Mouse (Mus musculus) kidney, adult 18-20 months (tissue): Measurements from ENCODE around the gene E2f8.

Experiments
- DNase-seq: peaks from one replicate; pipeline ENCODE4 v3.0.0; 2021

The E2f8 gene

DNA sequence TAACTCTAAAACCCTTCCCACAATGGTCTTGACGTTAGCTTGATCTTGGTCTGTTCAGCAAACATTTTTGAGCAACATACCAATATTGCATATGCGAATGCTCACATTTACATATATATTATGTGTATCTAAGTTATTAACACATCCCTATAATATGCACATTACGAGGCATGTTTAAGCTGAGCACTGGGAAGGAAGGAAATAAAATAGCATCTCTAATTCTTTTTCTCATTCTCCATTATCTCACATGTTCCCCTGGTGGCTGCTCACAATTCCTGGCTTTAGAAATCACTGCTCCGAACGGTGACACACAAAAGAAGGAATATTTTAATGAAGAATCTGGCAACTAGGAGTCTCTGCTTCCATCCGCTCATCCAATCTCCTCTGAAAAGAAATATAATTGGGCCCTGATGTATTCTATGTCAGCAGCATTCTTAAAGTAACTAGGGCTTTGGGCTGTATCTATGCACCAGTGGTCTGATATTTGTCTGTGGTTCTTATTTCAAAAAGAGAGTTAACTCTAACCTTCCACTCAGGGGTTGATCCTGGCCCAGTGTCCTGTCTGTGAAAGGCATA, 29.8 kb downstream of the E2f8 start:
- DNase-seq: no peak

DNA sequence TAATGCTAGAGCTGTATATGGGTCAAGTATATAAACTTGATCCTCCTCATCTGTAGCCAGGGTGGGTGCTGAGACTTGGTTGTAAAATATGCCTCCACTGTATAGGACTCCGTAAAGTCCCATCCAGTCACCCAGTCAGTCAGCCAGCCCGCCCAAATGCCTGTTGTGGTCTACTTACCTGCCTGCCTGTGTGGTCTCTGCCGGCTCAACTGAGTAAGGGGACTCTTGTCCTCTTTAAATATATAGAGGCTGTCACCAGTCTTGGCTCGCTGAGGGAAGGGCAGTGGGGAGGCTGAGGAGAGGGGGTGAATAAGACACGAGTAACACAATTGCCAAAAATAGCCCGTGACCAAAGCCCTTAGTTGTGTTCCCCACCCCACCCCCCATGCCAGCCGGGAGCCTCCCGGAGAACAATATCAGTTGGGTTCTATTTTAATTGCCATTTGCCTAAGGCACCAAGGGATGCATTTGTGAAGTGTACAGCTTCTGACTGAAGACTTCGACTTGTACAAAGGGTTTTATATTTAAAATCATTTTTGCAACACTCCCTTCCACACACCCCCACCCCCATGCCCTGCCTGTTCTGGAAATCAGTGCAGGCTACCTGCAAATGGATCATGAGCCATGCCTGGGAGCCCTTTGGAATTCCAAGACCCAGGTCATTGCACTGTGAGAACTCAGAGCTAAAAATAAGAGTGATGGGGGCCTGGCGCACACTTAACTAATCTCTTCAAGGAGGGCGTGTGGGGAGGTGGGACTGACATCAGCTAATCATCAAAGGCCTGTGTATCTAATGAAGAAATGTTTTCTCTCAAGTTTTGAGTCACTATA, 33.4 kb downstream of the E2f8 start, which contains the start of gene Csrp3:
TSS of gene Csrp3 (minus strand) at position 214 of the 831 bp plus-strand sequence.
- DNase-seq: no peak

DNA sequence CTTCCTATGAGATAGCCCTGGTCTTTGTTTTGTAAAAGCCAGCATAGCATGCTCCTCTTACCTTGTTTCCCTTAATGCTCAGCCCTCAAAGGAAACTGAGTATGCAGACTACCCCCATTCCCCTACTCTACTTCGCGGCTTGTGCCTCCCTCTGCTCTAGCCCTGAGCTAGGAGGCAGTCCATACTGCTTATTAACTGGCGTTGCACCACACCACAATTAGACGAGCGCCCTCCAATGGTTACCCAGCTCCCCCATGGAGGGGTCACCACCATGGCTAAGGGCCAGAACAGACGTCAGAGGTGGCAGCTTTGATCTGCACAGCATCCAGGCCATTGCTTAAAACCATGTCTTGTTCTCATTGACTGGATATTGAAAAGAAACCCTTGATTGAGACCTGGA, 34.6 kb downstream of the E2f8 start:
- DNase-seq: no peak

DNA sequence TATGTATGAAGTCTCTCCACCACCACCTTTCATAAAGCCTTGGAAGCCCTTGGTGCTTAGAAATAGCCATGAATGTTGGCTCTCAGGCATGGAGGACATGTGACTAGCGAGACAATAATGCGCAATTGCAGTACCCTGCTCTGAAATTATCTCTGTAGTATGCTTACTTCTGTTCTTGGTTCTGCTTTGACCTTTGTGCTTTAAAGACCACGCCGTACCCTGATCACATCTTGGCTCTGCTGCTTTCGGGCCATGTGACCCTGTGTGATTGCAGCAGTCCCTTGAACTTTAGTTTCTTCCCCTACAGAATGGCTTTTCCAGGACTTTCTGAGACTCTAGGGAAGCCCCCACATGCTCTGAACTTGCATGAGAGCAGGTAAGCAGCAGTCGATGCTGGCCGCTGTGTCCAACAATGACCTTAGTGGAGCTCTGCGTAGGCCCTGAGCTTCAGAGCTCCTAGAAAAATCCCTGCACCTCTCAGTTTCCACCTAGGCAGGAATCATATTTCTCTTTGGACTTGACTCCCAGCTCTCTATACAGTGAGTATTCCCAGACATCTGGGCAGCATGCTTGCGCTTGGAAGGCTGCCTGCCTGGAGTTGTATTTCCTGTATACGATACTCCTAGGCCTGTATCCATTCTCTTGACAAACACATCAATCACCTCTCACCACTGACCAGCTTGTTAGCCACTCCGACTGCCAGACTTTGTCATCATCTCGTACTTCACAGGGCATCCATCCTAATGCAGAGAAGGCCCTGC, 36.0 kb downstream of the E2f8 start:
- no peak for DNase-seq

DNA sequence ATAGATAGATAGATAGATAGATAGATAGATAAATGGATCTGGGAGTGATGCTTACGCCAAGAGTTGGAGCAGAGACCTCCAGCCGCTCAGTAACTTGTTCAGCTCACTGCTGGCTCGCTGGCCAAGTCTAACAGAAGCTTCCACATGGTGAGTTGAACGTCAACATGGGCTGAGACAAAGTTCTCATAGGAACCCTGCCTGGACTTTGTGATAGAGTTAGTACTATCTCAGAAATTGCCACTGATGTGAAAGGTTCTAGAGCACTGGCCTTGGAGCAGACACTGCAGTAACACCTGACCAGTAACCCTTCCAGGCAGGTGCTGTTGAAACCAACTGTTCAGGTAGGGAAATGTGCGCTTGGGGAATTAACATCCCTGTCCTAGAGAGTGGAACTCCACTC, 37.9 kb downstream of the E2f8 start:
- DNase-seq: no peak

DNA sequence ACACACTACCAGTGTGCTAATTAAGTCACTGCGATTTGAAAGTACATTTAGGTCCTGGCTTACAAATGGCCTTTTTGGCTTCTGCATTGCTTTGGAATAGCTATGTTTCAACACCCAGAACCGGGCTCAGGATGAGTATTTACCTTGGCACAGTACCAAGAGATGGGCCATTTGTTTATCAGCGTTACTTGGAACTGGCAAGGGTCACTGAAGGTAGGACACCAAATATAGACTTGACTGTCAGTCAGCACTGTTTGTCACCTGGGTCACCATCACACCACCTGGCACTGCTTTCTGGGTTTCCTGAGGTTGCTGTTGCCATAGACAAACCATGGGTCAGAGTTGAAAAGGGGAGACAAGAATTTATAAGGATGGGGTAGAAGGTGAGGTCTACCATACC, 39.0 kb downstream of the E2f8 start:
- DNase-seq: no peak

DNA sequence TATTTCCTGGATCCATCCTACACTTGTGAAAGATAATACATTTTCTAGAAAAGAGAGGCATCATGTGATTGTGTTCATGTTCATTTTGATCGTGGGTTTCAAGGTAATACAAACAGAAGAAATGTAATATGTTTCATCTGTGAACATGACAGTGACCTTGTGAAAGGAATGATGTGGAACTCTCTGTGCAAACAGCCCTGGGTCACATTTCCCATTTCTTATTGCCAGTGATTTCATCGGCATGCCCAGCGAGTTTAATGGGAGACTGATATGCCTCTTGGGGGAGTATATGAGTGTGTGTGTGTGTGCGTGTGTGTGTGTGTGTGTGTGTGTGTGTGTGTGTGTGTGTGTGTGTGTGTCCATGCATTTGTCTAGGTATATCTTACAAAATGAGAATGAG, 39.9 kb downstream of the E2f8 start:
- DNase-seq: no peak

DNA sequence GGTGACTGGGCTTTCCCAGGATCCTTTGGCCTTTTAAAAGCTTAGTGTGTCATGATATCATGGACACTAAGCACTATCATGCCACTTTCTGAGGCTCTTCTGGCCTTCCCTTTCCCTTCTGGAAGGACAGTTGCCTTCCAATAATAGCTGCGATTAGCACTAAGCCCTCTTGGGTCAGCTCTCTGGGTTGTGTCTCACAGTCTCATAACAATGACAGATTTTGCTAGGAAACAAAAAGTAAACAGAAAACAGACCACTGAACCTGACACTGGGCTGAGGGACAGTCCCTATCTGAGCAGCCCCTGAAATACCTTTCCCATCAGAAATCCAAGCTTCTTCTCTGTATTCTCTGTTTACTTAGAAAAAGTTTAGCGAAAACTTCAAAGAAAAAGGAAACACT, 40.9 kb downstream of the E2f8 start:
- no peak for DNase-seq

DNA sequence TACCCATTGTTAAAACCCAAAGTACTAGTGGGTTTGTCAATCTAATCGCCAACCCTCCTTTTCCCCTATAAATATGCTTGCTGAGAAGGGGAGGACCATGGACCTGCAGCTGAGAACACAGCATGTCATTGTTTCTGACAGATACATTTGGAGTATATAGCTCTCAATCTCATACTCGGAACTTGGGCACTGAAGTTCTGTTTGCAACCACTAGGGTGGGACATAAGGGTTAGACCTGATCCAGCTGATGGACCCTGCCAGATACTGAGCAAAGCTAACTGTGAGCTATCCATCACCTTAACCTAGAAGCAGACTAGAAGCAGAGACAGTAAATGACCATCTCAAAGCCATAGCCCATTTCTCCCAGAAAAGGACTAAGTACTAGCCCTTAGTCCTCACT, 43.0 kb downstream of the E2f8 start:
- no peak for DNase-seq

DNA sequence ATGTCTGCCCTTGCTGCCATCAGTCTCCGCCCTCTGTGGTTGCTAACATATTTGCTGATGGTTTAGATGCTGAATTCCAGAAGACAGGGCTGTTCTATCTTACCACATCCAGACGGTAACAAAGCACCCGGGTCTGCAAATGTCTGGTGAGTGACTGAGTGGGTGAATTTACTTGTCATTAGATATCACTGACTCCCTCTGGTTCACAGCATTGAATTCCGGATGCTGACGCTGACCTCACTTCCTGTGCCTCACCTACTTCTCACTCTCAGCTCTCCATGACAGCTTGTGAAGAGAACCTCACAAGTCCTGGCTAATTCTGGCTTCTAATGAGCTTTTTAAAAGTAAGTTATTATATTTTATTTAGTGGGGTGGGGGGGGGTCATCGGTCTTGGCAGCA, 44.4 kb downstream of the E2f8 start:
- no peak for DNase-seq

DNA sequence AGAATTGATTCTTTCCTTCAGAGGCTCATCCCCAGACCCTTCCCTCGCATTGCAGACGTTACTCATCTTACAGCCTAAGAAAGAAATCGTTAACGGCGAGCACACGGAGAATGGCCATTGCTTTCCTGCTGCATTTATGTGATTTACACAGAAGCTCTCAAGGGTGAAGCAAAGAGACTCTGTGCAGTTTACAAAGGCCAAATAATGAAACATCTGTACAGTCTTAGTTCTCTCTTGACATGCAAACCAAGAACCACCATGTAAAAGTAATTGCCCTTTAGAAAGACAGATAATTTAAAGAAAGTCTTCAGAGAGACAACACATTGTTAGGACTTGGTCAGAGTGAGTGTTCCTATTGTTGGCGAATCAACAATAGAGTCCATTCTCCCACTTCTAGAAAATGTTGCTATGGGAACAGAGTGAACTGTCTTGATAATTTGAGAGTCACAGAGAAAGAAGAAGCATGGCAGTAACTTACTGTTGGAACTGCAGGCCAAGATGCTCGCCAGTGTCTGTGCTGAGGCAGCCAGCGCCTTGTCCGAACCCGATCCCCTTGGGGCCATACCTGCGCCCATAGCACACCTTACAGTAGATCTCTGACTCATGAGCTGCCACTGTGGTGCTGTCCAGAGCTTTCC, 46.3 kb downstream of the E2f8 start:
- DNase-seq: no peak

DNA sequence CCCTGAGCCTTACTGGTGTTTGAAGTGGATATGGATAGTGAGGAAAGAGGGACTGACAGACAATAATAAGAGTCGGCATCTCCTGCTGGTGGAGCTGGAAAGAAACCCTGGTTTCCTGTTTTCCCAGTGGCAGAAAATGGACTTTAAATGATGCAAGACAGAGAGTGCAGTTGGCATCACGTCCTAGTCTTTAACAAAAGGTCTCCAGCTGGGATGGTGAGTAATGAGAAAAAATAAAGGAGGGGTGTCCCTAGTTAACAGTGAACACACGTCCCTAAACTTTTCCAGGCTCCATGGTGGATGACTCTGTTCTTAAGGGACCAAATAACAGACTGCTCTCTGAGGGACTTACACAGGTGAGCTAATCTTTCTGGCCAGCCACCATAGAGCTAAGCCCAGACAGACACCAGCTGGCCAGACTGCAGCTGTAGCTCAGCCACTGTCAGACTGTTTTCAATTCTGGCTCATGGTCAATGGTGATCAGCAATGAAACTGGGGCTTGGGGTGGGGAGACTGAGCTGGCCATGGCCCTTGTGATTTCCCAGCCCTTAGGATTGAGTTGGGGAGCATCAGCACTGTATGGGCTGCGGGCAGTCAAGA, 46.9 kb downstream of the E2f8 start:
- DNase-seq: no peak

DNA sequence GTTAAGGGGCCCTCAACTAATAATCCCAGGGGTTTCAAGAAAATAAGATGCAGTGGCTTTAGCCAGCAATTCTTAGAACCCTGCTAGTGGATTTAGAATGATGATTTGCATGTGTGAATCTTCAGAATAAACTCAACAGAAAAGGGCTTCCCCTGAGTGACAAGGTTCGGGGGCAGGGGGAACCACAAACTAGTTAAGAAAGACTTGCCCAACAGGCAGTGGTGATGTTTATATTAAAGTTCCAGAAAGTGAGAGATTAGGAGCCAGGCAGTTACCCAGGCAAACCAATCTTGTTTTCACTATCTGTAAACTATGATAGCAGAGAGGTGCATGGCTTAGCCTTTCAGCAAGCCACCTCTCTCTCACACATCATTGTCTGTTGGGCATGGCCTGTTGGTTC, 48.7 kb downstream of the E2f8 start:
- no peak for DNase-seq

DNA sequence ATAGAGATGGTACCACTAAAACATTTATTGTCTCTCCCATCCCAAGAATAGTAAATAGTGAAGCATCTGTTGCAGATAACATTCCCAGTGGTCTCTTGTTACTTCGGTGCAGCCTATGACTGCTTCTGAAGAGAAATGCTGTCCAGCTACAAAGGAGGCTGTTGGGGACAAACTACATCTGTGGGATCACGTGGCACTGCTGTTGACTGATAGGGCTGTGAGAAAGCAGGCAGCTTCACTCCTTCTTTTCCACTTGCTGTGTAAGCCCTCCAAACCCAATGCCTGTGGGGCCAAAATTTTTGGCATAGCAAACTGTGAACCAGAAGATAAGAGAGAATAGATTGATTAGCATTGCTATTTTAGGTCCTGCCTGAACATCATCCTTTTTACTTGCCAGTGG, 51.0 kb downstream of the E2f8 start:
- DNase-seq: no peak

DNA sequence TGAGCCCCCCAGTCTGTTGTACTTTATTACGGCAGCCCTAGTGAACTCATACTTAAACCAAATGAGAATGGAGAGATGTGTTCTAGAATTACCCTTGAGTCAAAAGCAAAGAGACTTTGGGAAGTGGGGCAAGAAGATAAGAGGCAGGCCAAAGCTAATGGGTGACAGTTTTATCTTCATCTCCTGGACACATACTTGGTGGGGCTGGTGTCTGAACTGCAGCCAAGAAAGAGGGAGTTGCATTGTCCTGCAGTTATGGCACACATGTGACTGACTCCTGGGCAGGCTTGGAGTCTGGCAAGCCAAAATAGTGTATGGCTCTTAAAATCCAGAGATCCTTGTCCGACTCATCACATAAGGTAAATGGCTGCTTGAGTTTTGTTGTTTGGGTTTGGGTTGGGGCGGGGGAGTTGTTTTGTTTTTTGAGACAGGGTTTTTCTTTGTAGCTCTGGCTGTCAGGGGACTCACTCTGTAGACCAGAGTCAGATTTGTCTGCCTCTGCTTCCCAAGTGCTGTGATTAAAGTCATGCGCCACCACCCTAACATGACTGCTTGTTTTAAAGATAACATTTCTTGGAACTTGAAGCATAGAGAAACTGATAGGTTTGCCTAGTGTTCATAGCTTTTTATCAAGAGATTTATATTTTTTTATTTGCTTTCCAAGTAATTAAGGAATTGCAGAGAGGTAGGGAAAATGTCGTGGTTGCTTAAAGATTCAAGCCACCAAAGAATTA, 52.1 kb downstream of the E2f8 start:
- no peak for DNase-seq

DNA sequence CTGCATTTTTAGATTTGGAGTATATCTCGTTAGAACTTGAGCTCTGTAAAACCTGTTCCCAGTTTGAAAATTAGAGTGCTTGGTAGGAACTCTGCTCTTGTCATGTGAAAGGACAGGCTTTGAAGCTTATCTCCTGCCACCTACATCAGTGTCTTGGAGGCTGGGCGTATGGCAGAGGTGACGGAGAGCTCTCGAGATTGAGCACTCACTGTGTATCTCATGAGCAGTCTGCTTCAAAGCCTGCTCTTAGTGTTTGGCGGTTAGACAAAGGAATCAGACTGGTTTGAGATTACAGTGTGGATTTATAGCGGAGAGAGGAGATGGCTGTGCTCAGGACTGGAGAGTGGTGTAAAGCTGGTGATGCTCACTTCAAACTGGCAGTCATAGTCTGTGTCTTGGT, 56.2 kb downstream of the E2f8 start:
- DNase-seq: no peak

DNA sequence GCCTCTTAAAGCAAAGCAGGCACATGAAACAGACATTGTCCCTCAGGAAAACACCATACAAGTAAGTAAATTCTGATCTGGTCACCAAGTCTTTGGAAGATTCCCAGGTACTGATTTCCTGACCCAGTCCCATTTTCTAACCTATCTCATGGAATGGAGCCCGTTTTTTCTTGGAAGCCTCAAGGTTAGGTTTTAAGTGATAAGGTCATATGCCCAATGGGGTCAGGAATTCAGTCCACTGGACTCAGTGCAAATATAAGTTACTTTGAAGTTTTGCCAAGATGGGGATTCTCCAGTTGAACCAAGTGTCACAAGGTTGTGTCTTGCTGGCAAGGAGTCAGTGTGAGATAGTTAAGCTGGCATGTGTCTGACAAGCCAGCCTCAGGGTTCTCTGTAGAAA, 56.7 kb downstream of the E2f8 start:
- DNase-seq: no peak

DNA sequence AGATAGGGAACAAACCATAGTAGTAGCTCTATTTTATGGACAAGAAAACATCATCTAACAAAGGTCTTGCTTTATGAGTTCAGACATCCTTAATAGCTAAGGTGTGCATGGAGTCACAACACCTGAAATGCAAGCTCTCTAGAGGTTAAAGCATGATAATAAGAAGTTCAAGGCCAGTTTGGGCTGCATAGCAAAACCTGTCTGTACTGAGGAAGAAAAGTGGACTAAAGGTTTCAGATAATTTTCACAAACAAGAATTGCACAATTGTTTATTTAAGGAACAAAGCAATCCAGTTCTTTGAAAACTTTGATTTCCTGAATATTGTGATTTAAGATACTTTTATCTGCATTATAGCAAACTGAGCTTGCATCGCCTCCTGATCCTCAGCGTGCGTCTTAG, 57.8 kb downstream of the E2f8 start:
- DNase-seq: no peak

DNA sequence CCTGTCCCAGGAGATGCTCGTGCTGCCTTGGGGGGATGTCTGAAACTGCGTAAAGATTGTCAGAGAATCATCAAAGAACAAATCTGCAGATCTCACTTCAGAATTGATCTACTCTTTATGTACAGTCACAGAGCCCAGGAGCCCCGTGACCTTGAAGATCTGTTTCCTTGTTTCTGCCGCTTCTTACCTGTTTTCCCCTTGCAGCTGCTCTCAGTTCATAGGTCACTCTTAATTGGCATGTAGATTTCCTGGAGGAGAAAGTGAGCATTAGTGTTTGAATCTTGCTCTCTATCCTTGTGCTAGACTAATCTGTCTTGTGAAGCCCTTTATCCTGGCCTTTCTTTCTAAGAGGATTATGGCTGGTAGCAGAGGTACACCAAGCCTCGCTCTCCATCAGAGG, 59.7 kb downstream of the E2f8 start:
- DNase-seq: no peak
